Mouse (Mus musculus) CH12.LX (cell line): ENCODE measurements around the gene Gorasp1. TPM values are rescaled to one million over a fixed set of nuclear protein-coding genes. Genes with fewer than 3 reads are reported as not detected.

Experiments
- DNase-seq: peaks from one replicate; pipeline ENCODE4 v3.0.0-alpha.2; 2013; ENCODE audit errors: extremely low read depth
- H3K27ac ChIP-seq: 2 replicates; pipeline ENCODE4 v1.5.1; 2012; ENCODE audit warnings: low read depth, mild to moderate bottlenecking, control low read depth, moderate library complexity; ENCODE audit not compliant: insufficient read depth
- H3K27me3 ChIP-seq: replicated peaks from 2 replicates; pipeline ENCODE3; 2012; ENCODE audit warnings: inconsistent platforms
- H3K36me3 ChIP-seq, 2 experiments: replicated peaks in 1 of 2; 2 replicates each; pipeline versions ENCODE3 to v1.6.1; 2012; ENCODE audit warnings: inconsistent platforms in 1 of 2, low read length in 1 of 2, mild to moderate bottlenecking in 1 of 2, mixed read lengths in 1 of 2, moderate library complexity in 1 of 2; ENCODE audit not compliant: control insufficient read depth in 1 of 2, insufficient read depth in 1 of 2
- H3K4me1 ChIP-seq, 2 experiments: 2 replicates each; pipeline ENCODE4 v1.6.1; 2012; ENCODE audit warnings: inconsistent platforms in 1 of 2, moderate library complexity in 1 of 2; ENCODE audit not compliant: insufficient read depth in 2 of 2, control insufficient read depth in 1 of 2
- H3K4me2 ChIP-seq: 2 replicates; pipeline ENCODE4 v1.6.1; 2012; ENCODE audit warnings: low read depth, mild to moderate bottlenecking, control low read depth; ENCODE audit not compliant: poor library complexity, insufficient read depth, severe bottlenecking
- H3K4me3 ChIP-seq, 3 experiments: fragments of 150-350 bp in 1 of 3; sonication (generic) in 1 of 3; replicated peaks in 1 of 3; 2 replicates each; pipeline versions ENCODE3 to v1.5.1; 2011 to 2012; ENCODE audit warnings: low read depth in 2 of 3, low read length in 2 of 3, mild to moderate bottlenecking in 2 of 3, moderate library complexity in 2 of 3, control low read depth in 1 of 3, improper control_type of control experiment in 1 of 3, inconsistent platforms in 1 of 3, mixed read lengths in 1 of 3; ENCODE audit not compliant: poor library complexity in 1 of 3
- H3K79me2 ChIP-seq: replicated peaks from 2 replicates; pipeline ENCODE4 v1.6.1; 2012; ENCODE audit warnings: mild to moderate bottlenecking, moderate library complexity; ENCODE audit not compliant: control insufficient read depth, poor library complexity, insufficient read depth, severe bottlenecking; ENCODE audit errors: extremely low read depth
- H3K9ac ChIP-seq: 2 replicates; pipeline ENCODE4 v1.6.1; 2012; ENCODE audit warnings: low read depth, mild to moderate bottlenecking, control low read depth, moderate library complexity; ENCODE audit not compliant: insufficient read depth
- H3K9me3 ChIP-seq: replicated peaks from 2 replicates; pipeline ENCODE3; 2012; ENCODE audit warnings: low read length, inconsistent platforms, mixed read lengths
- BHLHE40 ChIP-seq: IDR thresholded peaks from 2 replicates; pipeline ENCODE4 v1.6.1; 2011; ENCODE audit warnings: mild to moderate bottlenecking, low read depth, low read length, improper control_type of control experiment
- CHD1 ChIP-seq: IDR thresholded peaks from 2 replicates; pipeline ENCODE4 v1.6.1; 2012; ENCODE audit warnings: low read depth, low read length, improper control_type of control experiment, inconsistent platforms
- CHD2 ChIP-seq: IDR thresholded peaks from 2 replicates; pipeline ENCODE4 v1.6.1; 2011; ENCODE audit warnings: low read length, improper control_type of control experiment
- ELF1 ChIP-seq: IDR thresholded peaks from 2 replicates; pipeline ENCODE4 v1.6.1; 2014; ENCODE audit warnings: low read depth, mild to moderate bottlenecking, inconsistent platforms, low read length, improper control_type of control experiment
- EP300 ChIP-seq: IDR thresholded peaks from 2 replicates; pipeline ENCODE4 v1.6.1; 2011; ENCODE audit warnings: low read length, improper control_type of control experiment
- HCFC1 ChIP-seq: IDR thresholded peaks from 2 replicates; pipeline ENCODE4 v1.6.1; 2012; ENCODE audit warnings: low read depth, mild to moderate bottlenecking, inconsistent platforms, low read length, improper control_type of control experiment
- IRF4 ChIP-seq: IDR thresholded peaks from 2 replicates; pipeline ENCODE4 v1.6.1; 2014; ENCODE audit warnings: low read depth, mild to moderate bottlenecking, inconsistent platforms, low read length, improper control_type of control experiment
- JUN ChIP-seq: IDR thresholded peaks from 2 replicates; pipeline ENCODE4 v1.6.1; 2011; ENCODE audit warnings: low read depth, mild to moderate bottlenecking, low read length, improper control_type of control experiment, moderate library complexity; ENCODE audit not compliant: insufficient read depth
- JUND ChIP-seq: conservative IDR thresholded peaks from 2 replicates; pipeline ENCODE4 v1.6.1; 2011; ENCODE audit warnings: low read depth, low read length, improper control_type of control experiment
- KAT2A ChIP-seq: IDR thresholded peaks from 2 replicates; pipeline ENCODE4 v1.6.1; 2012; ENCODE audit warnings: low read length, improper control_type of control experiment, inconsistent platforms; ENCODE audit not compliant: insufficient replicate concordance
- MAX ChIP-seq: IDR thresholded peaks from 2 replicates; pipeline ENCODE4 v1.6.1; 2011; ENCODE audit warnings: low read length, improper control_type of control experiment
- MAZ ChIP-seq: IDR thresholded peaks from 2 replicates; pipeline ENCODE4 v1.6.1; 2012; ENCODE audit warnings: low read depth, mild to moderate bottlenecking, inconsistent platforms, low read length, improper control_type of control experiment, moderate library complexity
- MEF2A ChIP-seq: IDR thresholded peaks from 2 replicates; pipeline ENCODE4 v1.6.1; 2014; ENCODE audit warnings: low read depth, mild to moderate bottlenecking, inconsistent platforms, low read length, improper control_type of control experiment, borderline replicate concordance
- MXI1 ChIP-seq: IDR thresholded peaks from 2 replicates; pipeline ENCODE4 v1.6.1; 2011; ENCODE audit warnings: mild to moderate bottlenecking, low read depth, low read length, improper control_type of control experiment
- MYC ChIP-seq: IDR thresholded peaks from 2 replicates; pipeline ENCODE4 v1.6.1; 2011; ENCODE audit warnings: low read depth, mild to moderate bottlenecking, improper control_type of control experiment, low read length
- NELFE ChIP-seq: IDR thresholded peaks from 2 replicates; pipeline ENCODE4 v1.6.1; 2011; ENCODE audit warnings: low read depth, low read length, improper control_type of control experiment
- PAX5 ChIP-seq: IDR thresholded peaks from 2 replicates; pipeline ENCODE4 v1.6.1; 2012; ENCODE audit warnings: low read length, inconsistent platforms, mixed read lengths
- POLR2A ChIP-seq: IDR thresholded peaks from 2 replicates; pipeline ENCODE4 v1.6.1; 2011; ENCODE audit warnings: low read depth, mild to moderate bottlenecking, improper control_type of control experiment, low read length
- POLR2AphosphoS2 ChIP-seq: IDR thresholded peaks from 2 replicates; pipeline ENCODE4 v1.6.1; 2011; ENCODE audit warnings: low read depth, low read length, improper control_type of control experiment
- RAD21 ChIP-seq: IDR thresholded peaks from 2 replicates; pipeline ENCODE4 v1.6.1; 2011; ENCODE audit warnings: low read depth, mild to moderate bottlenecking, low read length, improper control_type of control experiment, moderate library complexity
- RCOR1 ChIP-seq: conservative IDR thresholded peaks from 2 replicates; pipeline ENCODE4 v1.6.1; 2012; ENCODE audit warnings: low read depth, mild to moderate bottlenecking, inconsistent platforms, low read length, improper control_type of control experiment
- SIN3A ChIP-seq: IDR thresholded peaks from 2 replicates; pipeline ENCODE4 v1.6.1; 2012; ENCODE audit warnings: low read length, improper control_type of control experiment, inconsistent platforms
- SMC3 ChIP-seq: IDR thresholded peaks from 2 replicates; pipeline ENCODE4 v1.6.1; 2011; ENCODE audit warnings: low read depth, low read length, improper control_type of control experiment
- TBP ChIP-seq: conservative IDR thresholded peaks from 2 replicates; pipeline ENCODE4 v1.6.1; 2011; ENCODE audit warnings: low read depth, low read length, improper control_type of control experiment
- TCF12 ChIP-seq: IDR thresholded peaks from 2 replicates; pipeline ENCODE4 v1.6.1; 2014; ENCODE audit warnings: low read depth, mild to moderate bottlenecking, inconsistent platforms, low read length, improper control_type of control experiment
- UBTF ChIP-seq: IDR thresholded peaks from 2 replicates; pipeline ENCODE4 v1.6.1; 2012; ENCODE audit warnings: low read depth, mild to moderate bottlenecking, inconsistent platforms, low read length, improper control_type of control experiment, moderate library complexity
- USF1 ChIP-seq: IDR thresholded peaks from 2 replicates; pipeline ENCODE4 v1.6.1; 2014; ENCODE audit warnings: low read depth, mild to moderate bottlenecking, inconsistent platforms, low read length, improper control_type of control experiment
- ZKSCAN1 ChIP-seq: IDR thresholded peaks from 2 replicates; pipeline ENCODE4 v1.6.1; 2012; ENCODE audit warnings: low read depth, inconsistent platforms, low read length, improper control_type of control experiment, borderline replicate concordance
- ZMIZ1 ChIP-seq: IDR thresholded peaks from 2 replicates; pipeline ENCODE4 v1.6.1; 2012; ENCODE audit warnings: low read depth, mild to moderate bottlenecking, inconsistent platforms, low read length, improper control_type of control experiment
- dilution Hi-C: fragments of 300-500 bp; cut with MboI; formaldehyde crosslinking; loops from 2 replicates; pipeline ENCODE4 v1.14.3; 2020; ENCODE audit warnings: low sequenced_read_pairs; ENCODE audit not compliant: extremely low pct_unique_long_range_greater_than_20kb, extremely low pct_ligation_motif_present
- in situ Hi-C: fragments of 300-500 bp; cut with MboI; formaldehyde crosslinking; loops from 3 replicates; pipeline ENCODE4 v1.14.3; 2019; ENCODE audit warnings: low sequenced_read_pairs, low pct_ligation_motif_present, low pct_unique_long_range_greater_than_20kb, mixed read lengths
- polyA plus RNA-seq: library from polyadenylated mRNA; unstranded; fragments of >175 nt; gene quantifications from 2 replicates; pipeline ENCODE4 v1.2.1, GENCODE M21; 2012; ENCODE audit warnings: low read depth; ENCODE audit not compliant: insufficient read length
- total RNA-seq, 2 experiments: library from RNA; depleted of rRNA; stranded (reverse); fragments of 300-350 nt in 1 of 2; fragments of >200 nt in 1 of 2; gene quantifications; 2 replicates each; pipeline ENCODE4 v1.2.3; 2012 to 2014

The Gorasp1 gene
- total and polyA plus RNA-seq, 3 experiments = 8.7 to 12.6 (median 9.2) TPM

GRCm38 (mm10) chr9:119978811-119979441 is 41.6 kb upstream of the Gorasp1 start:
- no peaks in the 10 kb centered on the region for H3K27me3 ChIP-seq
- H3K9me3 ChIP-seq = peaks cover 2% of the 10 kb centered on the region
- peak overlapping the region in 1 of 3 experiments; percentile 11 for H3K4me3 ChIP-seq
- peak overlapping the region; percentile 71 for H3K4me2 ChIP-seq
- in situ Hi-C loops (no loop called here), dilution Hi-C loops (no loop called here)
- H3K27ac ChIP-seq = peak overlapping the region; percentile 96
- H3K9ac ChIP-seq = 0 out of 2 replicates have a peak overlapping the region, but pooled peaks have one; percentile 1
- H3K79me2 ChIP-seq = peaks cover 28% of the 10 kb centered on the region
- peaks cover 20 to 54% of the 10 kb centered on the region in 2 experiments for H3K4me1 ChIP-seq
- TF ChIP-seq EP300 (no peak), HCFC1 (no peak), MXI1 (no peak), TCF12 (no peak), SMC3 (no peak), UBTF (peak; percentile 3; the same call in 1 of the 2 replicates), NELFE (no peak), BHLHE40 (peak; percentile 3; the same call in 1 of the 2 replicates)
- peaks cover 9 to 13% of the 10 kb centered on the region in 2 experiments for H3K36me3 ChIP-seq
- no peak for DNase-seq

GRCm38 (mm10) chr9:119978151-119978810 is 40.9 kb upstream of the Gorasp1 start:
- in situ Hi-C loops = no loop called here
- Histone ChIP-seq H3K9ac (peak overlapping the region; percentile 47; the same call in 1 of the 2 replicates), H3K4me2 (peak overlapping the region; percentile 71), H3K27ac (peak overlapping the region; percentile 96), H3K79me2 (peaks cover 28% of the 10 kb centered on the region), H3K4me1 (peaks cover 20 to 58% of the 10 kb centered on the region in 2 experiments), H3K36me3 (peaks cover 16 to 20% of the 10 kb centered on the region in 2 experiments), H3K4me3 (peak overlapping the region; percentile 54 to 69 (median 55)), H3K27me3 (no peaks in the 10 kb centered on the region), H3K9me3 (peaks cover 2% of the 10 kb centered on the region)
- dilution Hi-C loops = no loop called here
- peak; percentile 77 for DNase-seq
- no peak for TF ChIP-seq CHD1
- TF ChIP-seq SIN3A = peak; percentile 97
- TF ChIP-seq MAX = 0 out of 2 replicates have a peak, but pooled peaks have one; percentile 21
- TF ChIP-seq PAX5 = no peak
- TF ChIP-seq POLR2AphosphoS2 = no peak
- TF ChIP-seq MYC = no peak
- TF ChIP-seq EP300 = peak; percentile 83
- peak; percentile 33; the same call in 1 of the 2 replicates for TF ChIP-seq MEF2A
- TF ChIP-seq IRF4 = peak; percentile 49; the same call in 1 of the 2 replicates
- no peak for TF ChIP-seq JUN
- no peak for TF ChIP-seq USF1
- TF ChIP-seq POLR2A = peak; percentile 34; the same call in 1 of the 2 replicates
- TF ChIP-seq TBP = 0 out of 2 replicates have a peak, but pooled peaks have one; percentile 52
- no peak for TF ChIP-seq JUND
- TF ChIP-seq CHD2 = peak; percentile 73; the same call in 1 of the 2 replicates
- TF ChIP-seq BHLHE40 = peak; percentile 43
- TF ChIP-seq TCF12 = peak; percentile 87
- TF ChIP-seq UBTF = no peak; the same call in 1 of the 2 replicates
- peak; percentile 63 for TF ChIP-seq ELF1
- peak; percentile 9; the same call in 1 of the 2 replicates for TF ChIP-seq SMC3
- 0 out of 2 replicates have a peak, but pooled peaks have one; percentile 74 for TF ChIP-seq MAZ
- TF ChIP-seq RCOR1 = peak; percentile 70
- TF ChIP-seq RAD21 = no peak
- no peak for TF ChIP-seq KAT2A
- peak; percentile 69; the same call in 1 of the 2 replicates for TF ChIP-seq ZMIZ1
- TF ChIP-seq ZKSCAN1 = no peak
